Mouse (Mus musculus): Measurements from ENCODE around the gene Gpr88. TPM values are rescaled to one million over a fixed set of nuclear protein-coding genes. Genes with fewer than 3 reads are reported as not detected.

The Gpr88 gene
- 0.94 and 1.3 TPM in 2 replicates for polyA plus RNA-seq (2015; fragmentation: Nextera tagmentation; extraction: Ambion mirVana)

DNA sequence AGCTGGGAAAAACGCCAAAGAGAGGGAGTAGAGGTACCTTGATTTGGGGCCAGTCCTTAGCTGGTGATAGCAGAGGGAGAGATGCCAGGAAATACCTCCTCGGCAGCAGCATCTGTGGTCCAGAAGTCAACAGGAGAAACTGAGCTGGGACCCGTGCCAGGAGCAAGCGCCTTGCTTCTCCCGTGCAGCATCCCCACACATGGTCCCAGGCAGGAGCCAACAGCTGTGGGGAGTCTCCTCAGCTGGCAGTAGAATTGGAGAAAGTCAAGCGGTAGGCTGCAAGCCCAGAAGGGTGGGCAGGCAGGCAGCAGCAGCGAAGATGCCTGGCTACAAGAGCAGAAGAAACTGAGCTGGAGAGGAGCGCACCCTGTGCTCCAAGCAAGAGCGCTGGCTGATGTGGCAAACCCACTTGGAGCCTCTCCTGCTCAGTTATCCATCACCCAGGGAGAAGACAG is at the start of gene Gpr88:
Gene Gpr88, minus strand, starts transcription at position 427 of the 455 bp plus-strand sequence.
- Histone ChIP-seq H3K4me1 (ENCODE audit: control insufficient read depth, insufficient read depth, low read length) (peaks cover 21% of the 10 kb centered on the region), H3K4me2 (ENCODE audit: low read depth, low read length) (peak within 1 kb of the TSS; percentile 99), H3K27me3 (ENCODE audit: control insufficient read depth, insufficient read depth, low read length) (peaks cover 27% of the 10 kb centered on the region), H3K9ac (ENCODE audit: low read length) (peak within 1 kb of the TSS; percentile 69), H3K4me3 (replicated peaks; ENCODE audit: low read length) (peak within 1 kb of the TSS; percentile 57), H3K9me3 (replicated peaks; ENCODE audit: control insufficient read depth, low read length) (no peaks in the 10 kb centered on the region), H3K27ac (ENCODE audit: low read length) (no peak within 1 kb of the TSS), H3K36me3 (ENCODE audit: control insufficient read depth, insufficient read depth, low read length) (no peaks in the 10 kb centered on the region)
- peak; percentile 76; the same call in 1 of the 2 replicates for ATAC-seq (ENCODE audit: insufficient read depth, low FRiP score)
- WGBS, result 4% methylated on average over 9 of the region's 9 CpGs

DNA sequence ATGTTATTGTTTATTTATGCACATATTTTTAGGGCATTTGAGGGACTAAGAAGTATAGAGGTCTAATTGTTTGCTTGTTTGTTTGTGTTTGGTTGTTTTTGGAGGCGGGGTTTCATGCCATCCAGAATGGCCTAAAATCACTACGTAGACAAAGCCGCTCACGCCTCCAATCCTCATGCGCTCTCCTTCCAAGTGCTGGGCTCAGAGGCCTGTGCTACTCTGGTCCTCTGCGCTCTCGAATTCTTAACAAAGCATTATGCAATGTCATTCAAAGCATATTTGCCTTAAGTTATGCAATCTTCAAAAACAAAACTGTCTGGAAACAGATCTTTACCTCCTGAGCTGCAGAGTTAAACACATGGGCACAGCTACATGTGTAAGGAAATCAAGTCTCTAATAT is 49.3 kb upstream of the Gpr88 start:
- Histone ChIP-seq H3K9me3 (replicated peaks; ENCODE audit: control insufficient read depth, low read length) (no peaks in the 10 kb centered on the region), H3K4me2 (ENCODE audit: low read depth, low read length) (no peak overlapping the region), H3K9ac (ENCODE audit: low read length) (no peak overlapping the region), H3K27ac (ENCODE audit: low read length) (no peak overlapping the region), H3K27me3 (ENCODE audit: control insufficient read depth, insufficient read depth, low read length) (no peaks in the 10 kb centered on the region), H3K4me1 (ENCODE audit: control insufficient read depth, insufficient read depth, low read length) (no peaks in the 10 kb centered on the region), H3K4me3 (replicated peaks; ENCODE audit: low read length) (no peak overlapping the region), H3K36me3 (ENCODE audit: control insufficient read depth, insufficient read depth, low read length) (no peaks in the 10 kb centered on the region; the same call in 1 of the 2 replicates)
- no peak for ATAC-seq (ENCODE audit: insufficient read depth, low FRiP score)
- 95% methylated on average over 7 of the region's 7 CpGs for WGBS

DNA sequence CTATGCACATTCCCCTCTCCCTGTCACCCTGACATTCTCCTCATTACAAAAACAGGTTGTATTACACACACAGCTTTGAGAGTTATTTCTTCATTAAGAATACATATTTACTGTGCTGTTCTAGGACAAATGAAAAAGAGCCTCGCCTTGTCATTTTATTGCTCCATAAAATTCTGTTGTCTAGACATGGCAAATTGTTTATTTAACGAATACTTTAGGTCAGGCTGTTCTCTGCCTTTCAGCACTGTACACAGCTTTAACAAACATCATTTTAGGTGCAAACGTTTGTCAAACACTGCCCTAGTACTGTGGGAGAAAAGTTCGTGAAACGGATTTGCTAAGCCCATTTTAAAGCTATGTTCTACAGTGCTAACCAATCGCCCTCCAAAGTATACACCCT is 48.5 kb upstream of the Gpr88 start:
- WGBS, result 61% methylated on average over 6 of the region's 6 CpGs
- H3K4me1 ChIP-seq (ENCODE audit: control insufficient read depth, insufficient read depth, low read length), result no peaks in the 10 kb centered on the region
- H3K27me3 ChIP-seq (ENCODE audit: control insufficient read depth, insufficient read depth, low read length), result no peaks in the 10 kb centered on the region
- no peaks in the 10 kb centered on the region; the same call in 1 of the 2 replicates for H3K36me3 ChIP-seq (ENCODE audit: control insufficient read depth, insufficient read depth, low read length)
- H3K27ac ChIP-seq (ENCODE audit: low read length), result no peak overlapping the region
- H3K9me3 ChIP-seq (replicated peaks; ENCODE audit: control insufficient read depth, low read length), result no peaks in the 10 kb centered on the region
- no peak overlapping the region for H3K4me3 ChIP-seq (replicated peaks; ENCODE audit: low read length)
- H3K9ac ChIP-seq (ENCODE audit: low read length), result no peak overlapping the region
- no peak for ATAC-seq (ENCODE audit: insufficient read depth, low FRiP score)
- H3K4me2 ChIP-seq (ENCODE audit: low read depth, low read length), result no peak overlapping the region

DNA sequence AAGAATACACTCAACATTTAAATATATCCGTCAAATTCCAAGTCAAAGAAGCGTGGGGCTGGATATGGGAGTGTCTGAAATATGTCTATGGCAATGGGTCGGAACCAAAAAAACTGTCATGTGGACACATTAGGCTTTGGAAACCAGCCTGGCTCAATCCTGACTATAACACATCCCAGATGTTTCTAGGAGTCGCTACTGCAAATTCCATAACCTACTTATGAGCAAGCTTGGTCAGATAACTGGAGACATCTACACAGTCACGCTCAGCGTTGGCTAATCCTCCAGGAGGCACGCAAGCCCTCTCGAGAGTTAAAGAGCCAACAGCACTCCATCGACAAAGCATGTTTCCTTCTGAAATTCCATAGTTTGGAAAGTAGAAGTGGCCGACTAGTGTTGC is 45.4 kb upstream of the Gpr88 start:
- 71% methylated on average over 10 of the region's 10 CpGs for WGBS
- ATAC-seq (ENCODE audit: insufficient read depth, low FRiP score), result peak; percentile 58; the same call in 1 of the 2 replicates

DNA sequence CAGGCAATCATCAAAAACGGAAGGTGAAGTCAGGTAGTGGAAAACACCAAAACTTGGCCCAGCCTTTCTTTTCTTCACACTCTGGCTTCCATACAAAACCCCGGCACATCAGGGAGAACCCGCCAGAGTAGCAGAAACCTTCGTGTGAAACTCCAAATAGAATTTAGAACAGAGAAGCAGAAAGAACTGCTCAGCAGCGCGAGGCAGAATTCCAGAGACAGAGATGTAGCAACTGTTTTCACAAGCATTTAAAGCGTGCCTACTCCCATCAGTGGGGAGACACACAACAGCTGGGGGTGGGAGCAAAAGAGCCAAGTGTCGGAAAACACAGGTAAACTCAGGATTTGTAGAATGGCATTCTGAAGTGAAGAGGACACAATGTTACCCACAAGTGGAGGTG is 44.7 kb upstream of the Gpr88 start:
- Histone ChIP-seq H3K36me3 (ENCODE audit: control insufficient read depth, insufficient read depth, low read length) (peaks cover 7% of the 10 kb centered on the region), H3K27ac (ENCODE audit: low read length) (peak overlapping the region; percentile 17; the same call in 1 of the 2 replicates), H3K4me1 (ENCODE audit: control insufficient read depth, insufficient read depth, low read length) (no peaks in the 10 kb centered on the region), H3K4me2 (ENCODE audit: low read depth, low read length) (no peak overlapping the region), H3K9me3 (replicated peaks; ENCODE audit: control insufficient read depth, low read length) (no peaks in the 10 kb centered on the region), H3K9ac (ENCODE audit: low read length) (no peak overlapping the region), H3K27me3 (ENCODE audit: control insufficient read depth, insufficient read depth, low read length) (no peaks in the 10 kb centered on the region), H3K4me3 (replicated peaks; ENCODE audit: low read length) (no peak overlapping the region)
- ATAC-seq (ENCODE audit: insufficient read depth, low FRiP score), result no peak
- WGBS, result 79% methylated on average over 8 of the region's 8 CpGs

More for the DNA sequence above, 45.4 kb upstream of the Gpr88 start:
- Histone ChIP-seq H3K4me3 (replicated peaks; ENCODE audit: low read length) (no peak overlapping the region), H3K9ac (ENCODE audit: low read length) (no peak overlapping the region), H3K9me3 (replicated peaks; ENCODE audit: control insufficient read depth, low read length) (no peaks in the 10 kb centered on the region), H3K36me3 (ENCODE audit: control insufficient read depth, insufficient read depth, low read length) (peaks cover 3% of the 10 kb centered on the region; the same call in 1 of the 2 replicates), H3K4me1 (ENCODE audit: control insufficient read depth, insufficient read depth, low read length) (no peaks in the 10 kb centered on the region), H3K27me3 (ENCODE audit: control insufficient read depth, insufficient read depth, low read length) (no peaks in the 10 kb centered on the region), H3K27ac (ENCODE audit: low read length) (no peak overlapping the region), H3K4me2 (ENCODE audit: low read depth, low read length) (no peak overlapping the region)

DNA sequence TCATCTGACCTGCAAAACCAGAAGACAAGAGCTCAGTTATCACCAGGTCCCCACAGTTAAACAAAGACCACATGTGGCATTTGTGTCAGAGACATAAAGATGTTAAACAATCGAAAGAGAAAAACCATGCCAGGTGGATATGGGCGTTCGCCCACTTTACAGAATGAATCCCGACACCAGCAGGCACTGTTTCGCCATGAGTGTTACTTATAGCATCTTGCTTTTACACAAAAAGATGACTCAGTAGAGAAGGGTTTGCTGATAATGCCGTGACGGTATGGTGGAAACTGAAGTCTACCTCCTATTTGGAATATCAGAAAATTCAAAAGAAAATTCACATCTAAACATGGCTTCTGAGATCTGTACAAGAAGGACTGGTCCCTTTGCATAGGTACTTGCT is 43.9 kb upstream of the Gpr88 start:
- Histone ChIP-seq H3K36me3 (ENCODE audit: control insufficient read depth, insufficient read depth, low read length) (peaks cover 7% of the 10 kb centered on the region), H3K27ac (ENCODE audit: low read length) (no peak overlapping the region), H3K9me3 (replicated peaks; ENCODE audit: control insufficient read depth, low read length) (no peaks in the 10 kb centered on the region), H3K27me3 (ENCODE audit: control insufficient read depth, insufficient read depth, low read length) (no peaks in the 10 kb centered on the region), H3K4me2 (ENCODE audit: low read depth, low read length) (no peak overlapping the region), H3K4me3 (replicated peaks; ENCODE audit: low read length) (no peak overlapping the region), H3K4me1 (ENCODE audit: control insufficient read depth, insufficient read depth, low read length) (no peaks in the 10 kb centered on the region), H3K9ac (ENCODE audit: low read length) (no peak overlapping the region)
- no peak for ATAC-seq (ENCODE audit: insufficient read depth, low FRiP score)
- WGBS, result 92% methylated on average over 7 of the region's 7 CpGs

DNA sequence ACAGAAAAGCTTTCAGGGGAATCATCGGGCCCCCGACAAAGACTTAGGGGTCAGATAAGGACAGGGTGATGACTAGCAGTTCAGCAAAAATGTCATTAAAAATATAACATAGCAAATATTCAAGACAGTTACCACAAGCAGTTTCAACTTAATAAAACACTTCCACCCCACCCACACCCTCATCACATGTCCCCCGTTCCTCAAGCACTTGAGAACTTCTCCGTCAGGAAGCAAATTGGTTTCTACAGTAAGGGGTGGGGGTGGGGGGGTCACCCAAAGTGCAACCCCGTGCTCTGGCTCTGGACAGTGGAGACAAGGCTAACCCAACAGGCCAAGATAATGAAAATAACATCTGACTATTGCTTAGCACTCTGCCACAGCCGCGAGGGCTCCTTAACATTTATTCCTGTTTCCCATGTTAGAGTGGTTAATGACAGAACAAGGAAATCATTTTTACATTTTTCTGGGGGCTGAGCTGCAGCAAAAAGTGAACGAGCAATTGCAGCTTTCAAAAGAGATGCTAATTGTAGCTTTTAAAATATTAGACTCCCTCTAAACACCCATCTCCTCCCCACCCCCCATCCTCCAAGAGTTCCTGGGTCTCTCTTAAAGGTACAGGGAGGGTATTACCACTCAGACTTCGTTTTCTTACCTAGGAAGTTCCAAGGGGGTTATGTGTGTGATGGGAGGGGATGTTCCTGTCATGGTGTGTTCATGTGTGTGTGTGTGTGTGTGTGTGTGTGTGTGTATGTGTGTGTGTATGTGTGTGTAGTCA is 36.9 kb upstream of the Gpr88 start:
- H3K4me1 ChIP-seq (ENCODE audit: control insufficient read depth, insufficient read depth, low read length), result no peaks in the 10 kb centered on the region
- no peak overlapping the region for H3K27ac ChIP-seq (ENCODE audit: low read length)
- H3K9me3 ChIP-seq (replicated peaks; ENCODE audit: control insufficient read depth, low read length), result no peaks in the 10 kb centered on the region
- H3K4me3 ChIP-seq (replicated peaks; ENCODE audit: low read length), result no peak overlapping the region
- 83% methylated on average over 9 of the region's 9 CpGs for WGBS
- no peak overlapping the region for H3K9ac ChIP-seq (ENCODE audit: low read length)
- H3K36me3 ChIP-seq (ENCODE audit: control insufficient read depth, insufficient read depth, low read length), result peaks cover 7% of the 10 kb centered on the region
- H3K4me2 ChIP-seq (ENCODE audit: low read depth, low read length), result no peak overlapping the region
- no peaks in the 10 kb centered on the region for H3K27me3 ChIP-seq (ENCODE audit: control insufficient read depth, insufficient read depth, low read length)
- ATAC-seq (ENCODE audit: insufficient read depth, low FRiP score), result no peak

DNA sequence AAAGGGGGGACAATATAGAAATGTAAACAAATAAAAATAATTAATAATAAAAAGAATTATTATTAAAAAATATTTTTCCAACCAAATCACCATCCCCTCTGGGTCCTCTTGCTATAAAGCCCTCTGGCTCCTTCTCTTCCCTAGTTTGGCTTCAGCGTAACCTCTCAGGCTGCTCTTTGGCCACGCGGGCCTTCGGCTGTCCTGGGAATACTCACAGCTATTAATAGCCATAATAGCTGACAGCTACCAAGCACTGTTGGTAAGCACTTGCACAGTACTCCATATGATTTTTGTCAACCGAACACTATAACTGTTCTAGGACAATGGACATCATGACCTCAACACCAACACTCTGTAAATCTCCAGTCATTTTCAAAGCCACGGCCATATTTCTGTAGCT is 35.5 kb upstream of the Gpr88 start:
- no peak overlapping the region for H3K4me3 ChIP-seq (replicated peaks; ENCODE audit: low read length)
- H3K36me3 ChIP-seq (ENCODE audit: control insufficient read depth, insufficient read depth, low read length), result peaks cover 6% of the 10 kb centered on the region
- H3K27me3 ChIP-seq (ENCODE audit: control insufficient read depth, insufficient read depth, low read length), result no peaks in the 10 kb centered on the region

DNA sequence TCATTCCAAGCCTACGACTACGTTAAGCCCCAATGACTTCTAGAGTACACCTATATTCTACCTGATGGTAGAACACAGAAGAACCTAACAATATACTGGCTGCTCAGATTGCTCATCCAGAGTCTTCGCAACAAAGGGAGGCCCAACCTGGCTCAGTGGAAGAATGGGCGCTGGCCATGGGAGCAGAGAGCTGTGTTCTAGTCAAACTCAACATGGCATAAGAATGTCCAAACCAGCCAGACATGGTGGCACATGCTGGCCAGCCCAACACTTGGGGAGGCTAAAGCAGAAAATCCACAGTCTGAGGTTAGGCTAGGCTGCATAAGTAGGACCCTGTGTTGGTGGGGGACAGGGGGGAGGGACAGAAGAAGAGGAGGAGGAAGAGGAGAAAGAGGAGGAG is 31.4 kb upstream of the Gpr88 start:
- H3K36me3 ChIP-seq (ENCODE audit: control insufficient read depth, insufficient read depth, low read length), result peaks cover 3% of the 10 kb centered on the region; the same call in 1 of the 2 replicates
- H3K27ac ChIP-seq (ENCODE audit: low read length), result peak overlapping the region; percentile 51; the same call in 1 of the 2 replicates
- H3K4me3 ChIP-seq (replicated peaks; ENCODE audit: low read length), result no peak overlapping the region
- no peaks in the 10 kb centered on the region for H3K9me3 ChIP-seq (replicated peaks; ENCODE audit: control insufficient read depth, low read length)
- H3K27me3 ChIP-seq (ENCODE audit: control insufficient read depth, insufficient read depth, low read length), result no peaks in the 10 kb centered on the region
- WGBS, result 94% methylated on average over 4 of the region's 4 CpGs
- H3K4me1 ChIP-seq (ENCODE audit: control insufficient read depth, insufficient read depth, low read length), result no peaks in the 10 kb centered on the region
- no peak; the same call in 1 of the 2 replicates for ATAC-seq (ENCODE audit: insufficient read depth, low FRiP score)
- H3K9ac ChIP-seq (ENCODE audit: low read length), result no peak overlapping the region
- H3K4me2 ChIP-seq (ENCODE audit: low read depth, low read length), result no peak overlapping the region

More for the DNA sequence above, 35.5 kb upstream of the Gpr88 start:
- Histone ChIP-seq H3K4me1 (ENCODE audit: control insufficient read depth, insufficient read depth, low read length) (no peaks in the 10 kb centered on the region), H3K27ac (ENCODE audit: low read length) (no peak overlapping the region), H3K4me2 (ENCODE audit: low read depth, low read length) (no peak overlapping the region), H3K9ac (ENCODE audit: low read length) (no peak overlapping the region), H3K9me3 (replicated peaks; ENCODE audit: control insufficient read depth, low read length) (no peaks in the 10 kb centered on the region)
- 72% methylated on average over 6 of the region's 6 CpGs for WGBS
- no peak for ATAC-seq (ENCODE audit: insufficient read depth, low FRiP score)
